Mouse (Mus musculus): ENCODE results near the gene Vti1b. TPM values are rescaled to one million over a fixed set of nuclear protein-coding genes. Genes with fewer than 3 reads are reported as not detected.
A peak's percentile ranks its signal among the peaks of the same experiment; 100 is the strongest.

Vti1b gene
- total RNA-seq, 1 experiment from 2014 or later: 70.7 TPM

DNA sequence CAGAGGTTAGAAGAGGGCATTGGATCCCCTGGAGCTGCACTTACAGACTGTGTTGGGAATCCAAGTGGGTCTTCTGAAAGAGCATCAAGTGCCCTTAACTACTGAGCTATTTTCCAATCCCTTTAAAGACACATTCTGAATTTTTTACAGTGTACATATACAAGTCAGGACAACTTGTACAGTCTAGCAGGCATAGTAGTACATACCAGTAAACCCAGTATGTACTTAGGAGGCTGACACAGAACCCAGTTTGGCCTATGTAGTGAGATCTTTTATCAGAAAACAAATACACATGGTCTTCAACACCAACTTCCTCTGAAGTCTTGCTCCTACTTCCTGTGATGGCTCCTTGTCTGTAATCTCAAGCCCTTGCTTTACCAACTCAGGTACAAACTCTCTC lies 33.5 kb downstream of the Vti1b start:
- DNase-seq: no peak

- DNase-seq: no peak
Observed at GRCm38 (mm10) chr12:79136949-79137348, 35.5 kb downstream of the Vti1b start.

- DNase-seq: no peak
Observed at GRCm38 (mm10) chr12:79135105-79135504, 37.4 kb downstream of the Vti1b start.

GRCm38 (mm10) chr12:79134676-79135075 lies 37.8 kb downstream of the Vti1b start:
- no peak for DNase-seq

DNA sequence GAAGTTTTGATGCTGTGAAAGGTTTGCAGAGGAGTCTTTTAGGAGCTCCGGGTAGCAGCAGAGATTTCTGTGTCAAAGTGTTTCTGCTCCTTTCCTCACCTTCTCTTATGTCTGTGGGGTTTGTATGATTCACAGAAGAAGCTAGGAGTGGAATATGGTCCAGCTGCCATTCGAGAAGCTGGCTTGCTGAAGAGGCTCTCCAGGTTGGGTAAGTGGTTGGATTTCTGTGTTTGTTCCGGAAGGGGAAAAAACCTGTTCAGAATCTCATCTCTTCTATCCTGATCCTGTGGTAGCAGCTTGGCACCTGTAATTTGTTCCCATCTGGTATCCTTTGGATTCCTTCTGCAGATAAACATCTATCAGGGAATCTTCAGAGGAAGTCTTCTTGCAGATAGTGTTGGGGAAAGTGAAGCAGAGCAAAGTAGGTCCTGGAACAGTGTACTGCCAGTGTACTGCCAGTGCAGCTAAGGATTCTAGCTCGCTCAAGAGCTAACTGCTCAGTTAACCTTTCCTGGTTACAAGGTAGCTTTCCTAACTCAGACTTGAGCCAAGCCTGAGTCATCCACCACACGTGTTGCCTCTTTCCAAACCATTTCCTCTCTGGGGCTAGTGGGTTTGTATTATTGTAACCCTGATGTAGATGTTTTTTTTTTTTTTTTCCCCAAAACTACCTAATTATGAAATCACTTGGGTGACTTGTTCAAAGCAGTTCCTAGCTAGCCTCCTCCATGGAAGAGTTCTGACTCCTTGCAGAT lies 40.6 kb downstream of the Vti1b start:
- no peak for DNase-seq

DNA sequence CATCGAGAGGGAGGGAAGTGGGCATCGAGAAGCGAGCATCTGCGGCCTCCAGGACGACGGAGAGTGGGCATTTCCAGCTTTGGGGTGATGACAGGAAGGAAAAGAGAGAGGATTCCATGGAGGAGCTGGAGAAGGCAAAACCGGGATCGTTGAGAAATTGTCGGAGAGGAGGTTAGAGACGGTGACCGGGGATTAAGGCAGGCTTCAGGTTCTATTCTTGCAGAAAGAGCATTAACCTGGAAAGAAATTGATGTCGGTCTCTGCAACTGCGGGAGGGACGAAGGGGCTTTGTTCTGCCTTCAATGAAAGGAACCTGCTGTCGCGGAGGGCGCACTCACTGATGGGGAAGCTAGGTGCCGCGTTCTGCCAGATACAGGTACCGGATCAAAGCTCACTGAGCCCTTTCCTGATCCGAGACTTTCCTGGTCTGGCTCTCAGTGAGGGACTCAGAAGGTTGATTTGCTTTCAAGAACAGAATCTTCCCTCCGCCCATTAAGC lies 41.2 kb downstream of the Vti1b start:
- DNase-seq: no peak

- peak; percentile 74 for DNase-seq
Observed at GRCm38 (mm10) chr12:79130299-79131177, 41.9 kb downstream of the Vti1b start, which contains the start of gene Arg2. Gene Arg2 (plus strand): TSS chr12:79130777.

- DNase-seq: no peak
Observed at GRCm38 (mm10) chr12:79122820-79123219, 49.6 kb downstream of the Vti1b start.

- no peak for DNase-seq
Observed at GRCm38 (mm10) chr12:79118991-79119390, 53.5 kb downstream of the Vti1b start.

Other genes starting within 250 kb of the Vti1b start
- gene Tmem229b, start 165.0 kb downstream of the Vti1b start, total RNA-seq (2021): 12.6 and 15.5 TPM in 2 replicates
- gene Plekhh1, start 143.5 kb downstream of the Vti1b start, total RNA-seq (2021): 1.8 and 2.6 TPM in 2 replicates
- gene Pigh, start 83.0 kb downstream of the Vti1b start, total RNA-seq (2021): 8.2 and 10.0 TPM in 2 replicates
- gene Arg2, start 41.9 kb downstream of the Vti1b start, total RNA-seq (2021): not detected in 2 replicates
- gene Rdh11, start 19.6 kb upstream of the Vti1b start, total RNA-seq (2021): 15.5 and 18.7 TPM in 2 replicates
- 0.59 and 1.0 TPM in 2 replicates for gene Rdh12, start 36.2 kb upstream of the Vti1b start, total RNA-seq (2021)
- 22.0 and 23.1 TPM in 2 replicates for gene Zfyve26, start 123.6 kb upstream of the Vti1b start, total RNA-seq (2021)
- 1.1 and 1.6 TPM in 2 replicates for gene Rad51b, start 124.6 kb upstream of the Vti1b start, total RNA-seq (2021)